Mouse (Mus musculus) intestine, embryonic 16.5 days (tissue): ENCODE results near the gene Cdkal1. TPM values are rescaled to one million over a fixed set of nuclear protein-coding genes. Genes with fewer than 3 reads are reported as not detected.

Source experiments
- ATAC-seq: fragments of 200-750 bp; cut with Nextera tagmentation; 2 replicates; pipeline ENCODE4 v1.8.0; 2017; ENCODE audit warnings: moderate TSS enrichment, moderate library complexity
- H3K27ac ChIP-seq: fragments of 300-500 bp; sonication (generic); 2 replicates; pipeline ENCODE4 v1.5.1; 2014; ENCODE audit warnings: mild to moderate bottlenecking, low read length
- H3K27me3 ChIP-seq: fragments of 300-500 bp; sonication (generic); replicated peaks from 2 replicates; pipeline ENCODE4 v1.6.1; 2014; ENCODE audit warnings: low read length, control low read depth, mixed read lengths; ENCODE audit not compliant: control insufficient read depth, insufficient read depth
- H3K36me3 ChIP-seq: fragments of 300-500 bp; sonication (generic); 2 replicates; pipeline ENCODE4 v1.6.1; 2014; ENCODE audit warnings: low read length, control low read depth; ENCODE audit not compliant: control insufficient read depth, insufficient read depth
- H3K4me1 ChIP-seq: fragments of 300-500 bp; sonication (generic); 2 replicates; pipeline ENCODE4 v1.6.1; 2014; ENCODE audit warnings: low read length, control low read depth, mixed read lengths; ENCODE audit not compliant: control insufficient read depth, insufficient read depth
- H3K4me2 ChIP-seq: fragments of 300-500 bp; sonication (generic); 2 replicates; pipeline ENCODE4 v1.6.1; 2014; ENCODE audit warnings: low read depth, low read length, control low read depth
- H3K4me3 ChIP-seq: fragments of 300-500 bp; sonication (generic); 2 replicates; pipeline ENCODE4 v1.5.1; 2014; ENCODE audit warnings: mild to moderate bottlenecking, low read length
- H3K9ac ChIP-seq: fragments of 300-500 bp; sonication (generic); 2 replicates; pipeline ENCODE4 v1.6.1; 2014; ENCODE audit warnings: low read depth, low read length
- H3K9me3 ChIP-seq: fragments of 300-500 bp; sonication (generic); 2 replicates; pipeline ENCODE4 v1.6.1; 2016; ENCODE audit warnings: low read length, control low read depth; ENCODE audit not compliant: control insufficient read depth
- WGBS: fragments of 180-500 bp; shearing (Covaris S2); extraction: QIAGEN DNeasy Blood & Tissue Kit; methylation state at CpG from one replicate; pipeline ENCODE4 v1.1.7; 2014; 5-methylcytosine and 5-hydroxymethylcytosine counted together
- polyA plus RNA-seq: library from polyadenylated mRNA; unstranded; fragments of >200 nt; fragmentation: Nextera tagmentation; extraction: Ambion mirVana; gene quantifications from 2 replicates; pipeline ENCODE4 v1.2.1, GENCODE M21; 2015

Cdkal1 gene
- polyA plus RNA-seq, 1 experiment from 2014 or later, result 25.0 TPM

DNA sequence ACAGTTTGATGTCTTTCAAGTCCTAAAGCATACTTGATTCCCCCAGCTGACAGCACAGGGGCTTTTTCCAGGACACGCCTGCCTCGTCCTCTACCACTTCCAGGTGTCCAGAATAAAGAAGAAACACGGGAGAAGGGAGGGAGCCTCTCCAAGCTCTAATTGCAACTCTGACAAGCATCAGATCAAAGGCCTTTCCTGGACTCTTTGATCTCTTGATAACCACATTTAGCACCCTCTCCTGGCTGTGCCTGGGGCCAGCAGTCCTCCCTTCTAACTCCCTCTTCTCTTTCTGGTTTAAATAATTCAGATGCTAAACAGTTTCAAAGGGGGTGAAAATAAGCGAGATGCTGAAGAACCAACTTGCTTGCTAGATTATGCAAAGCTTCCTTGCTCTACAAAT lies 698.8 kb downstream of the Cdkal1 start:
- Histone ChIP-seq H3K4me1 (no peaks in the 10 kb centered on the region), H3K27me3 (no peaks in the 10 kb centered on the region), H3K9me3 (no peaks in the 10 kb centered on the region), H3K4me2 (no peak overlapping the region), H3K27ac (no peak overlapping the region), H3K4me3 (no peak overlapping the region), H3K36me3 (no peaks in the 10 kb centered on the region), H3K9ac (no peak overlapping the region)
- whole genome bisulfite sequencing, result 34% methylated on average over 4 of the region's 4 CpGs
- no peak for ATAC-seq

DNA sequence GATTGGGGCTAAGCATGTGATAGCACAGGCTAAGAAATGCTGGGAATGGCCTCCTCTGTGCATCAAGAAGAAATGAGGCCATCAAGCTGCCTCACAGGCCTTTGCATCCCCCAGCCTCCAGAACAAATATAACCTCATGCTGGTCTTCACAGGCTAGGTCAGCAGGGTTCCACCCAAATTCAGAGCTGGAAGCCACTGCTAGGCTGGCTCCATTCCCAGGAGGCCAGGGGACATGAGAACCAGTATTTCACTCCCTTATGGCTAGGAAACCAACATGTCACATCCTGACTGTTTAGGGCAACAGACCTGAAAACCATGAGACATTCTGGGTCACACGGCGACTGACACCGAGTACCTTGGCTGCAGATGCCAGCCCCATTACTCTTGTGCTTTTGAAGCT lies 700.2 kb downstream of the Cdkal1 start:
- no peak for ATAC-seq
- 80% methylated on average over 3 of the region's 3 CpGs for WGBS

DNA sequence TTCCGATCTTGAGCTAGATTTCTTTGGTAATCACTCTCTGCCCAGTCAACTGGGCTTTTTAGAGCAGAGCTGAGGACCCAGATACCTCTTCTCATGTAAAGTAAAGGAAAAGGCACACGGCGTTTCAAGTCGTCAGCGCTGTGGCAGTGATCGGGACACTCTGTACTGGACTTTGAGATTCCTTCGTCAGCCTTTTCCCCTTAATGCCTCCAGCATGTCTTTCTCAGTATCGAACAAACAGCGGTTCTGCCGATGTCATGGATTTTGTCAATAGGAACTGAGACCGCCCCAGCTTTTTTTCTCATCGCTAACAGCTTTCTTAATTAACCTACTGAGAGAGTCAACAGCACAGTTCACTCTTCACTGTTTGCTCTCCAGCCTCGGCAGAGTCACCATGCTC lies 705.4 kb downstream of the Cdkal1 start:
- Histone ChIP-seq H3K27me3 (no peaks in the 10 kb centered on the region), H3K36me3 (no peaks in the 10 kb centered on the region), H3K4me1 (no peaks in the 10 kb centered on the region), H3K9ac (no peak overlapping the region), H3K9me3 (no peaks in the 10 kb centered on the region), H3K27ac (no peak overlapping the region), H3K4me3 (no peak overlapping the region), H3K4me2 (no peak overlapping the region)
- WGBS, result 63% methylated on average over 13 of the region's 13 CpGs
- no peak for ATAC-seq

More for the DNA sequence above, 700.2 kb downstream of the Cdkal1 start:
- Histone ChIP-seq H3K27ac (no peak overlapping the region), H3K27me3 (no peaks in the 10 kb centered on the region), H3K4me1 (no peaks in the 10 kb centered on the region), H3K9ac (no peak overlapping the region), H3K4me2 (no peak overlapping the region), H3K9me3 (no peaks in the 10 kb centered on the region), H3K36me3 (no peaks in the 10 kb centered on the region), H3K4me3 (no peak overlapping the region)

DNA sequence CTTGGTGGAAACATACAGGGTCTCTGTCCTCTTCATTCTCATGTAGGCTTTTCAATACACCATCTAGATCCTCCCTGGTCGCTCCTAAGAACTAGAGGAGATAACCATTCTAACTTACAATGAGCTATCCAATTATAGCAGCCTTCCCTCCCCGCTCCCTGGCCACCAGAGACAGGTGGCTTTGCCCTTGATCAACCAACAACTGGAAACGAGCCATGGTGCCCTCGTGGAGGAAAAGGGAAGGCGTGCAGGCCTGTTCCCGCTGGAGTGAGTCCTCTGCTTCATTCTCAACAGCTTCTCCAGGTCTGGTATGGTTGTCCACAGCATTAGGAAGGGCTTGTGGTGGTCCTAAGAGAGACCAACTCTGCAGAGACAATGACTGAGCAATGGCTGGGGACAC lies 706.1 kb downstream of the Cdkal1 start:
- Histone ChIP-seq H3K36me3 (no peaks in the 10 kb centered on the region), H3K9me3 (no peaks in the 10 kb centered on the region), H3K27ac (no peak overlapping the region), H3K4me3 (no peak overlapping the region), H3K4me1 (no peaks in the 10 kb centered on the region), H3K27me3 (no peaks in the 10 kb centered on the region), H3K9ac (no peak overlapping the region), H3K4me2 (no peak overlapping the region)
- no peak for ATAC-seq
- WGBS, result 79% methylated on average over 6 of the region's 6 CpGs

DNA sequence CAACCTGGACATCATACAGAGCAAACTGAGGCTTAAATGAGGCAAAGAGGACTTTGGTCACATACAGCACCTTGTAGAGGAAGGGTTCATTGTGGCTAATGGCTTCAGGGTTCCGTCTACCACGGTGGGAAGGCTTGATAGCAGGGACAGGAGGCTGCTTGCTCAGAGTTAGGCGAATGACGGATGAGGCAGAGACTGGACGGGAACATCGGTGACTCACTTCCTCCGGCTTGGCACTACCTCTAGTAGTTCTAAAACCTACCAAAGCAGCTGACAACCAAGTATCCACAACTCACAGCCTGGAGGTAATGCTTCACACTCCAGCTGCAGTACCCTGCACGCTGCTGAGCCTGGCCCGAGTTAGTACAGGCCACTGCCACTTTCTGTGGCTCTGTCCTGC lies 706.9 kb downstream of the Cdkal1 start:
- no peaks in the 10 kb centered on the region for H3K36me3 ChIP-seq
- no peak overlapping the region for H3K4me2 ChIP-seq
- no peak overlapping the region for H3K9ac ChIP-seq
- no peaks in the 10 kb centered on the region for H3K27me3 ChIP-seq
- H3K4me1 ChIP-seq, result no peaks in the 10 kb centered on the region
- no peak for ATAC-seq
- H3K9me3 ChIP-seq, result no peaks in the 10 kb centered on the region
- WGBS, result 86% methylated on average over 9 of the region's 9 CpGs
- H3K4me3 ChIP-seq, result no peak overlapping the region
- H3K27ac ChIP-seq, result no peak overlapping the region

Other genes starting within 250 kb of the Cdkal1 start
- 6.7 and 7.0 TPM in 2 replicates for gene E2f3, start 130.4 kb upstream of the Cdkal1 start, polyA plus RNA-seq